In genomic region chr1:120171819-120172521, GRCm38 (mm10) we compare ENCODE assay signal across 8 mouse cellular contexts. TPM values are rescaled to one million over a fixed set of nuclear protein-coding genes. Genes with fewer than 3 reads are reported as not detected.
DNase-seq lines count a peak whose midpoint lies in the region; ATAC-seq and TF ChIP-seq lines count a peak whose summit lies in the region.

No protein-coding gene starts in this region.

- peak; percentile 77 for ATAC-seq in common myeloid progenitor, adult 5-6 weeks (replicated peaks; ENCODE audit: low read depth, poor library complexity, severe bottlenecking)
- peak; percentile 81 for ATAC-seq in megakaryocyte progenitor cell, adult 5-6 weeks (replicated peaks; ENCODE audit: poor library complexity)

- H3K79me2 ChIP-seq in MEL (ENCODE audit: control insufficient read depth, insufficient read depth, low read length, poor library complexity) = no peaks in the 10 kb centered on the region

- TF ChIP-seq RAD21 in MEL (IDR thresholded peaks at IDR 0.05; ENCODE audit: low read depth, low read length) = peak; percentile 72

- H3K4me1 ChIP-seq in MEL (ENCODE audit: control insufficient read depth in 1 of 2, insufficient read depth in 2 of 2, low read length in 2 of 2) = no peaks in the 10 kb centered on the region

- TF ChIP-seq EP300 in MEL (IDR thresholded peaks at IDR 0.05; ENCODE audit: low read depth in 1 of 2, low read length in 2 of 2) = no peak

- H3K36me3 ChIP-seq in MEL (ENCODE audit: control insufficient read depth in 1 of 2, insufficient read depth in 2 of 2, low read length in 2 of 2) = no peaks in the 10 kb centered on the region

- 0 out of 4 replicates have a peak, but pooled peaks of 1 of the 2 experiments have one; percentile 2 for TF ChIP-seq POLR2A in MEL (IDR thresholded peaks at IDR 0.05; ENCODE audit: control insufficient read depth in 1 of 2, insufficient read depth in 1 of 2, low read depth in 1 of 2, low read length in 2 of 2, poor library complexity in 1 of 2)

- H3K27me3 ChIP-seq in MEL (ENCODE audit: control insufficient read depth in 1 of 2, insufficient read depth in 2 of 2, low read length in 2 of 2) = no peaks in the 10 kb centered on the region

- H3K4me3 ChIP-seq in MEL (ENCODE audit: control insufficient read depth in 1 of 2, insufficient read depth in 1 of 2, low read depth in 2 of 2, low read length in 2 of 2) = no peak overlapping the region

- TF ChIP-seq CTCF in MEL (IDR thresholded peaks at IDR 0.05 in 2 of 3, conservative IDR thresholded peaks at IDR 0.05 in 1 of 3; ENCODE audit: control insufficient read depth in 1 of 3, insufficient read depth in 1 of 3, low read depth in 2 of 3, low read length in 3 of 3, poor library complexity in 1 of 3, severe bottlenecking in 1 of 3) = peak in 2 of 3 experiments; percentile 45 to 69; a peak in 4 of 6 replicates

- H3K9me3 ChIP-seq in MEL (replicated peaks; ENCODE audit: insufficient read depth, low read length) = no peaks in the 10 kb centered on the region

- H3K9ac ChIP-seq in MEL (ENCODE audit: control insufficient read depth, low read depth, low read length, poor library complexity, severe bottlenecking) = no peak overlapping the region

- no peak overlapping the region for H3K27ac ChIP-seq in MEL (ENCODE audit: control insufficient read depth, low read depth, low read length)

- peak; percentile 61 for DNase-seq in layer of hippocampus, adult 11-12 months (ENCODE audit: low spot score)
- no peak for DNase-seq in layer of hippocampus, adult 9-11 months
- DNase-seq in MEL (ENCODE audit: low read depth, low spot score) = peak; percentile 50
- peak; percentile 42 for DNase-seq in kidney, adult 9 months
- DNase-seq in urinary bladder, postnatal 14 days (ENCODE audit: low spot score) = no peak
- no peak for DNase-seq in gastrocnemius, postnatal 4 days (ENCODE audit: low spot score in 2 of 2)

TF ChIP-seq in MEL, 35 proteins besides CTCF, POLR2A, EP300 and RAD21:
- TF ChIP-seq POLR2AphosphoS5 (IDR thresholded peaks at IDR 0.05; ENCODE audit: borderline replicate concordance, low read depth, low read length) = no peak
- no peak for TF ChIP-seq CHD1 (IDR thresholded peaks at IDR 0.05; ENCODE audit: low read depth, low read length)
- TF ChIP-seq USF1 (IDR thresholded peaks at IDR 0.05; ENCODE audit: low read depth, low read length) = no peak
- TF ChIP-seq SMC3 (IDR thresholded peaks at IDR 0.05; ENCODE audit: low read depth, low read length) = peak; percentile 59
- TF ChIP-seq ZC3H11A (IDR thresholded peaks at IDR 0.05; ENCODE audit: low read depth, low read length) = peak; percentile 27; the same call in 1 of the 2 replicates

RNA-seq across cellular contexts. Expression of gene 3110009E18Rik, which starts 51.0 kb away (rescaled TPM):
- 13.8 and 15.1 TPM in 2 replicates for total RNA-seq in MEL (2012; rRNA removed)
- polyA plus RNA-seq in MEL (2012; ENCODE audit: insufficient read depth in 1 of 2, insufficient read length in 2 of 2, low read depth in 1 of 2, low replicate concordance in 2 of 2, missing spikeins in 1 of 2) = 10 to 100 TPM in 1 of 2 experiments, not detected in 1; 16.5 TPM
- 4.1 and 12.9 TPM in 2 replicates for total RNA-seq in common myeloid progenitor, adult 5-6 weeks (2017)
- total RNA-seq in megakaryocyte progenitor cell, adult 5-6 weeks (2015) = 12.3 and 13.0 TPM in 2 replicates
- 2.4 and 11.5 TPM in 2 replicates for total RNA-seq in megakaryocyte progenitor cell, adult 5-6 weeks (2017)
- 1 to 10 TPM; 5.5 to 9.0 TPM for total RNA-seq in gastrocnemius, postnatal 4 days (2021)

RNA-seq across cellular contexts. Expression of gene Dbi, which starts 51.1 kb away (rescaled TPM):
- 164 and 220 TPM in 2 replicates for total RNA-seq in MEL (2012; rRNA removed)
- polyA plus RNA-seq in MEL (2012; ENCODE audit: insufficient read depth in 1 of 2, insufficient read length in 2 of 2, low read depth in 1 of 2, low replicate concordance in 2 of 2, missing spikeins in 1 of 2) = 100 to 1,000 TPM in 1 of 2 experiments, not detected in 1; 149 TPM
- total RNA-seq in common myeloid progenitor, adult 5-6 weeks (2017) = 294 and 313 TPM in 2 replicates
- total RNA-seq in megakaryocyte progenitor cell, adult 5-6 weeks (2015) = 344 and 366 TPM in 2 replicates
- 314 and 346 TPM in 2 replicates for total RNA-seq in megakaryocyte progenitor cell, adult 5-6 weeks (2017)
- total RNA-seq in gastrocnemius, postnatal 4 days (2021) = 100 to 1,000 TPM; 389 to 439 TPM

Comparison
In these comparisons a context has a peak if more than half of its experiments do, and no peak if none do; other contexts are left out.
1. DNase-seq: peak in layer of hippocampus, adult 11-12 months (single experiment), MEL (single experiment) and kidney, adult 9 months (single experiment); none in layer of hippocampus, adult 9-11 months (single experiment), urinary bladder, postnatal 14 days (single experiment) and gastrocnemius, postnatal 4 days (0 of 2).